Comparison of ENCODE assay signal across 25 mouse cellular contexts in genomic region chr5:113639126-113639525, GRCm38 (mm10).
"Had no signal": no experiment of that assay in that cellular context is flagged by ENCODE, and none has a peak within 500 bp of the region (broad histone marks: within the 10 kb centered on the region; RNA-seq: fewer than 3 reads in every experiment).

No protein-coding gene starts in this region.

- H3K4me1 ChIP-seq: liver, embryonic 15.5 days had no signal

- H3K9ac ChIP-seq: heart, embryonic 12.5 days; hindbrain, embryonic 12.5 days; hindbrain, embryonic 14.5 days; kidney, embryonic 15.5 days; limb, embryonic 13.5 days; limb, embryonic 15.5 days; liver, embryonic 13.5 days; liver, embryonic 15.5 days had no signal

- H3K27ac ChIP-seq: gastrocnemius, adult 2 months; heart, embryonic 10.5 days; hindbrain, embryonic 12.5 days; hindbrain, embryonic 14.5 days; kidney, embryonic 15.5 days; kidney, postnatal 0 days; limb, embryonic 13.5 days; limb, embryonic 15.5 days; liver, embryonic 13.5 days; liver, embryonic 15.5 days had no signal

- H3K9me3 ChIP-seq: heart, embryonic 10.5 days; heart, embryonic 12.5 days; hindbrain, embryonic 10.5 days; hindbrain, embryonic 12.5 days; kidney, embryonic 15.5 days; limb, embryonic 13.5 days; limb, embryonic 15.5 days; liver, embryonic 13.5 days; liver, embryonic 15.5 days had no signal

- ATAC-seq: hindbrain, embryonic 16.5 days; intestine, embryonic 16.5 days had no signal

- H3K4me3 ChIP-seq: gastrocnemius, adult 2 months; heart, embryonic 10.5 days; heart, embryonic 12.5 days; hindbrain, embryonic 10.5 days; hindbrain, embryonic 12.5 days; kidney, embryonic 15.5 days; limb, embryonic 13.5 days; limb, embryonic 15.5 days; liver, embryonic 13.5 days; liver, embryonic 15.5 days had no signal

- H3K4me2 ChIP-seq: heart, embryonic 12.5 days; hindbrain, embryonic 12.5 days; hindbrain, embryonic 14.5 days; kidney, embryonic 15.5 days; limb, embryonic 13.5 days; limb, embryonic 15.5 days; liver, embryonic 13.5 days; liver, embryonic 15.5 days had no signal

- DNase-seq: gastrocnemius, postnatal 10 days; gastrocnemius, postnatal 25 days; heart, adult 18-20 months; heart, postnatal 10 days; heart, postnatal 4 days; kidney, adult 11 months; kidney, adult 8-10 months; kidney, postnatal 36 days; layer of hippocampus, adult 9-11 months; layer of hippocampus, postnatal 36 days; left cerebral cortex, postnatal 4 days; liver, embryonic 13.5 days had no signal

- H3K36me3 ChIP-seq: heart, embryonic 10.5 days; heart, embryonic 12.5 days; hindbrain, embryonic 10.5 days; hindbrain, embryonic 12.5 days; kidney, embryonic 15.5 days; limb, embryonic 13.5 days; limb, embryonic 15.5 days; liver, embryonic 13.5 days; liver, embryonic 15.5 days had no signal

- H3K27me3 ChIP-seq: hindbrain, embryonic 12.5 days; kidney, embryonic 15.5 days; limb, embryonic 13.5 days; limb, embryonic 15.5 days; liver, embryonic 13.5 days; liver, embryonic 15.5 days had no signal
